Mouse (Mus musculus) G1E (cell line): ENCODE data around the gene Eif5.

Experiments
- CTCF ChIP-seq: IDR thresholded peaks from 2 replicates; pipeline ENCODE4 v1.5.1; 2012; ENCODE audit warnings: low read depth, low read length, inconsistent platforms, mixed read lengths
- GATA1 ChIP-seq: IDR thresholded peaks from 2 replicates; pipeline ENCODE4 v1.6.1; 2012; ENCODE audit warnings: borderline replicate concordance, low read length, inconsistent platforms, mixed read lengths

DNA sequence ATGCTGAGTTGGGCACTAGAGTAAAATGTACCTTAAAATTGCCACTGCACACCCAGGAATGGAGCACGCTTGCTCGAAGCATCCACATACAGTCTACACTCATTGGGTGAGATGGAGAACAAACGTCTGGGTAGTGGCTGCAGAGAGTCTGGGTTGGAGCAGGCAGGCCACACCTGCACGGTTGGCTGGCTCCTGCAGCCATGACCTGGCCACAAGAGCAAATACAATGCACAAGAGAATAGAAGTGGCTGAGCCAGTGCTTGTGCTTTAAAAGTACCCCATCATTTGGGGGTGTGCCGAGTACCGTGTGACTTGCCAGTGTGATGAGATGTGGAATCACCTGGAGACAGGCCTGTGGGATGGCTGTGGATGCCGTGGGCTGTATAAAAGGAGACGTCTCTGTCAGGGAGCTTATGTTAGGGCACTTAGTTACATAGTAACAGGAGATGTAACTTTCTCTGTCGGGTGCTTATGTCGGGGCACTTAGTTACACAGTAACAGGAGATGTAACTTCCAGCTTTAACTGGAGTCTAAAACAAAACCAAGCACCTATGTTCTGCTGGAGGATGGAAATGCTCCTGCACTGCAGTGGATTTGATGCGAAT lies 48.5 kb upstream of the Eif5 start:
- TF ChIP-seq CTCF (no peak), GATA1 (no peak)
